In the genomic region with DNA sequence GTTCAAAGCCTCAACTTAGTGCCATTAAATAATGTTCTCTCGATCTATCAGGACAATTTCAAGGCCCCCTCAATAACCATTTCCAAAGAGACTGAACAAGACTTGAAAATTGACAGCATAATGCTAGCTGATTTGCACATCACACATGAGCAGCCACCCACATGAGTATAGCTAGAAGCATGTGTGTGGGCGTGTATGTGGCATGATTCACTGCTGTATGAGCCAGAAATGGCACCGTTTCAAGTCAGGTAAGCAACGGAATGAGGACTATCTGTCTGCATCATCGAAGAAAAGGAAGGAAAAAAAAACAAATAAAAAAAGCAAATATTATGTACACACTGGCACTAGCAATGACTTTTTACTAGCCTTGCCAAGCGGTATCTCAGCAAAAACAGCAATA, we compare ENCODE assay signal across 9 mouse cellular contexts. TPM values are rescaled to one million over a fixed set of nuclear protein-coding genes. Genes with fewer than 3 reads are reported as not detected.
A peak's percentile ranks its signal among the peaks of the same experiment; 100 is the strongest.
DNase-seq lines count a peak whose midpoint lies in the region; ATAC-seq and TF ChIP-seq lines count a peak whose summit lies in the region.
"Had no signal": no experiment of that assay in that cellular context is flagged by ENCODE, and none has a peak within 500 bp of the region (broad histone marks: within the 10 kb centered on the region; RNA-seq: fewer than 3 reads in every experiment).

No protein-coding gene starts in this region.

- DNase-seq in kidney, postnatal 0 days (ENCODE audit: low spot score): no peak
- no peak for DNase-seq in kidney, postnatal 14 days
- DNase-seq in brain, adult 2 months (ENCODE audit: low read depth, low spot score): peak; percentile 84
- no peak for DNase-seq in thymus, postnatal 25 days
- DNase-seq in yolk sac, embryonic 10.5 days (ENCODE audit: low spot score): no peak
- no peak for DNase-seq in thymus, adult 18-20 months

- WGBS in kidney, postnatal 0 days: 52% methylated on average over 6 of the region's 6 CpGs
- 62% methylated on average over 6 of the region's 6 CpGs for WGBS in hindbrain, embryonic 15.5 days
- WGBS in midbrain, embryonic 15.5 days: 43% methylated on average over 6 of the region's 6 CpGs

- ATAC-seq in kidney, postnatal 0 days (replicated peaks; ENCODE audit: low FRiP score, low read depth): no peak
- no peak for ATAC-seq in hindbrain, embryonic 15.5 days (ENCODE audit: low FRiP score, low read depth)
- no peak for ATAC-seq in midbrain, embryonic 15.5 days (replicated peaks)

- peak overlapping the region; percentile 15 for H3K4me2 ChIP-seq in kidney, postnatal 0 days (ENCODE audit: low read length)
- H3K4me2 ChIP-seq in hindbrain, embryonic 15.5 days: peak overlapping the region; percentile 61
- peak overlapping the region; percentile 62 for H3K4me2 ChIP-seq in midbrain, embryonic 15.5 days
- H3K4me2 ChIP-seq: heart, embryonic 15.5 days had no signal

- no peaks in the 10 kb centered on the region for H3K4me1 ChIP-seq in kidney, postnatal 0 days (replicated peaks; ENCODE audit: insufficient read depth, low read length)
- peaks cover 10% of the 10 kb centered on the region; the same call in 1 of the 2 replicates for H3K4me1 ChIP-seq in hindbrain, embryonic 15.5 days (replicated peaks)
- H3K4me1 ChIP-seq in midbrain, embryonic 15.5 days: peaks cover 20% of the 10 kb centered on the region; the same call in 1 of the 2 replicates

- no peak overlapping the region for H3K4me3 ChIP-seq in kidney, postnatal 0 days (replicated peaks; ENCODE audit: low read depth, low read length)
- H3K4me3 ChIP-seq in hindbrain, embryonic 15.5 days: peak overlapping the region; percentile 45
- peak overlapping the region; percentile 45 for H3K4me3 ChIP-seq in midbrain, embryonic 15.5 days
- H3K4me3 ChIP-seq: heart, embryonic 15.5 days had no signal

- no peaks in the 10 kb centered on the region for H3K36me3 ChIP-seq in kidney, postnatal 0 days (ENCODE audit: insufficient read depth, low read length)
- no peaks in the 10 kb centered on the region for H3K36me3 ChIP-seq in hindbrain, embryonic 15.5 days
- H3K36me3 ChIP-seq in midbrain, embryonic 15.5 days (replicated peaks): no peaks in the 10 kb centered on the region
- H3K36me3 ChIP-seq: heart, embryonic 15.5 days had no signal

- H3K27me3 ChIP-seq in kidney, postnatal 0 days (ENCODE audit: insufficient read depth, low read length): no peaks in the 10 kb centered on the region
- no peaks in the 10 kb centered on the region for H3K27me3 ChIP-seq in hindbrain, embryonic 15.5 days
- H3K27me3 ChIP-seq in midbrain, embryonic 15.5 days (replicated peaks): no peaks in the 10 kb centered on the region
- H3K27me3 ChIP-seq: heart, embryonic 15.5 days had no signal

- no peak overlapping the region for H3K9ac ChIP-seq in kidney, postnatal 0 days (ENCODE audit: low read depth, low read length)
- no peak overlapping the region for H3K9ac ChIP-seq in hindbrain, embryonic 15.5 days
- no peak overlapping the region for H3K9ac ChIP-seq in midbrain, embryonic 15.5 days
- H3K9ac ChIP-seq: heart, embryonic 15.5 days had no signal

- H3K9me3 ChIP-seq in kidney, postnatal 0 days (replicated peaks; ENCODE audit: low read length): no peaks in the 10 kb centered on the region
- no peaks in the 10 kb centered on the region for H3K9me3 ChIP-seq in hindbrain, embryonic 15.5 days
- H3K9me3 ChIP-seq in midbrain, embryonic 15.5 days: no peaks in the 10 kb centered on the region
- H3K9me3 ChIP-seq: heart, embryonic 15.5 days had no signal

- H3K27ac ChIP-seq in kidney, postnatal 0 days: no peak overlapping the region
- no peak overlapping the region for H3K27ac ChIP-seq in hindbrain, embryonic 15.5 days (replicated peaks)
- no peak overlapping the region for H3K27ac ChIP-seq in midbrain, embryonic 15.5 days
- H3K27ac ChIP-seq: heart, embryonic 15.5 days had no signal

- TF ChIP-seq CTCF in kidney, postnatal 0 days (IDR thresholded peaks at IDR 0.05; ENCODE audit: low read depth): no peak

RNA-seq across cellular contexts. Expression of a gene that starts 32.5 kb away (rescaled TPM):
- 9.4 and 11.6 TPM in 2 replicates for polyA plus RNA-seq in kidney, postnatal 0 days (2015; fragmentation: Nextera tagmentation; extraction: Ambion mirVana)
- polyA plus RNA-seq in hindbrain, embryonic 15.5 days (2015; fragmentation: Nextera tagmentation; extraction: Ambion mirVana): 44.9 and 45.7 TPM in 2 replicates
- polyA plus RNA-seq in midbrain, embryonic 15.5 days (2015; fragmentation: Nextera tagmentation; extraction: Ambion mirVana): 47.3 and 50.0 TPM in 2 replicates
